Mouse (Mus musculus) ES-E14 (cell line): ENCODE data around the gene Gm42742. TPM values are rescaled to one million over a fixed set of nuclear protein-coding genes. Genes with fewer than 3 reads are reported as not detected.

Experiments used
- DNase-seq: peaks from one replicate; pipeline ENCODE4 v3.0.0-alpha.2; 2013; ENCODE audit warnings: low read depth, low spot score
- H3K27ac ChIP-seq: 2 replicates; pipeline ENCODE4 v1.5.1; 2012; ENCODE audit warnings: low read depth, mild to moderate bottlenecking, low read length, moderate library complexity, mixed read lengths; ENCODE audit not compliant: poor library complexity, insufficient read depth, severe bottlenecking
- H3K36me3 ChIP-seq: 2 replicates; pipeline ENCODE4 v1.6.1; 2012; ENCODE audit warnings: mild to moderate bottlenecking, low read length, moderate library complexity, mixed read lengths; ENCODE audit not compliant: control insufficient read depth, poor library complexity, insufficient read depth, severe bottlenecking
- H3K4me1 ChIP-seq, 2 experiments: fragments of 150-350 bp in 1 of 2; sonication (generic) in 1 of 2; 2 replicates each; pipeline ENCODE4 v1.6.1; 2012; ENCODE audit warnings: low read length in 2 of 2, mild to moderate bottlenecking in 1 of 2, mixed read lengths in 1 of 2; ENCODE audit not compliant: control insufficient read depth in 2 of 2, insufficient read depth in 2 of 2, poor library complexity in 1 of 2
- H3K4me3 ChIP-seq, 2 experiments: fragments of 150-350 bp in 1 of 2; sonication (generic) in 1 of 2; 2 replicates each; pipeline ENCODE4 v1.5.1; 2012; ENCODE audit warnings: low read length in 2 of 2, low read depth in 1 of 2, mild to moderate bottlenecking in 1 of 2, mixed read lengths in 1 of 2; ENCODE audit not compliant: insufficient read depth in 1 of 2, poor library complexity in 1 of 2, severe bottlenecking in 1 of 2
- H3K9ac ChIP-seq: 2 replicates; pipeline ENCODE4 v1.6.1; 2012; ENCODE audit warnings: low read depth, mild to moderate bottlenecking, low read length, mixed read lengths; ENCODE audit not compliant: poor library complexity, insufficient read depth, severe bottlenecking
- H3K9me3 ChIP-seq: fragments of 150-350 bp; sonication (generic); 2 replicates; pipeline ENCODE4 v1.6.1; 2012; ENCODE audit warnings: low read depth, mild to moderate bottlenecking, low read length; ENCODE audit not compliant: control insufficient read depth, insufficient read depth
- CHD2 ChIP-seq: IDR thresholded peaks from 2 replicates; pipeline ENCODE4 v1.6.1; 2014; ENCODE audit warnings: mild to moderate bottlenecking, low read depth, low read length, inconsistent platforms
- HCFC1 ChIP-seq: IDR thresholded peaks from 2 replicates; pipeline ENCODE4 v1.6.1; 2012; ENCODE audit warnings: low read length, inconsistent platforms, borderline replicate concordance; ENCODE audit not compliant: insufficient read depth
- MAFK ChIP-seq: IDR thresholded peaks from 2 replicates; pipeline ENCODE4 v1.6.1; 2014; ENCODE audit warnings: mild to moderate bottlenecking, low read depth, low read length, inconsistent platforms; ENCODE audit not compliant: insufficient read depth
- ZC3H11A ChIP-seq: IDR thresholded peaks from 2 replicates; pipeline ENCODE4 v1.6.1; 2012; ENCODE audit warnings: low read depth, mild to moderate bottlenecking, inconsistent platforms, low read length, borderline replicate concordance
- ZNF384 ChIP-seq: IDR thresholded peaks from 2 replicates; pipeline ENCODE4 v1.6.1; 2012; ENCODE audit warnings: low read depth, low read length, inconsistent platforms
- in situ Hi-C, 2 experiments: fragments of 600-800 bp; cut with MboI; formaldehyde crosslinking; loops; one replicate each; pipeline ENCODE4 v1.15.1; 2025; ENCODE audit warnings: low sequenced_read_pairs in 2 of 2, inconsistent platforms in 1 of 2; ENCODE audit not compliant: unreplicated experiment in 2 of 2
- total RNA-seq: library from RNA; depleted of rRNA; stranded (reverse); fragments of 300-350 nt; gene quantifications from 2 replicates; pipeline ENCODE4 v1.2.3, GENCODE M21; 2012

Gene Gm42742
- total RNA-seq, 1 experiment: 23.4 TPM

GRCm38 (mm10) chr7:127018416-127019305 lies 2.2 kb downstream of the Gm42742 start:
- Histone ChIP-seq H3K4me1 (peaks cover 4 to 16% of the 10 kb centered on the region in 2 experiments; a peak in 2 of 4 replicates), H3K4me3 (no peak overlapping the region), H3K9ac (no peak overlapping the region), H3K27ac (no peak overlapping the region), H3K9me3 (no peaks in the 10 kb centered on the region), H3K36me3 (peaks cover 25% of the 10 kb centered on the region)
- DNase-seq: no peak
- in situ Hi-C loops: no loop called here
- TF ChIP-seq MAFK (no peak), ZC3H11A (no peak), HCFC1 (no peak), CHD2 (no peak), ZNF384 (no peak)

GRCm38 (mm10) chr7:127017950-127018345 lies 2.9 kb downstream of the Gm42742 start:
- TF ChIP-seq CHD2: no peak
- TF ChIP-seq MAFK: no peak
- no peak for TF ChIP-seq HCFC1
- TF ChIP-seq ZC3H11A: no peak
- TF ChIP-seq ZNF384: no peak
- peaks cover 4 to 11% of the 10 kb centered on the region in 2 experiments; a peak in 3 of 4 replicates for H3K4me1 ChIP-seq
- in situ Hi-C loops: no loop called here
- H3K4me3 ChIP-seq: no peak overlapping the region
- H3K36me3 ChIP-seq: peaks cover 21% of the 10 kb centered on the region
- no peak for DNase-seq
- H3K9me3 ChIP-seq: no peaks in the 10 kb centered on the region
- H3K27ac ChIP-seq: no peak overlapping the region
- 0 out of 2 replicates have a peak overlapping the region, but pooled peaks have one; percentile 14 for H3K9ac ChIP-seq

GRCm38 (mm10) chr7:127016971-127017949 lies 3.6 kb downstream of the Gm42742 start, which contains the start of gene Pagr1a:
Pagr1a (minus strand) TSS chr7:127017352.
- in situ Hi-C loops: no loop called here
- peak within 1 kb of the TSS; percentile 95 for H3K9ac ChIP-seq

GRCm38 (mm10) chr7:127016486-127016938 lies 4.4 kb downstream of the Gm42742 start:
- in situ Hi-C loops: no loop called here
- Histone ChIP-seq H3K9me3 (no peaks in the 10 kb centered on the region), H3K4me1 (peaks cover 2 to 7% of the 10 kb centered on the region in 2 experiments; a peak in 3 of 4 replicates), H3K36me3 (peaks cover 12% of the 10 kb centered on the region), H3K27ac (peak overlapping the region; percentile 84), H3K4me3 (peak overlapping the region; percentile 73 to 91), H3K9ac (peak overlapping the region; percentile 95)
- DNase-seq: no peak
- no peak for TF ChIP-seq ZC3H11A
- no peak for TF ChIP-seq HCFC1
- no peak for TF ChIP-seq CHD2
- TF ChIP-seq ZNF384: no peak
- no peak for TF ChIP-seq MAFK

More at GRCm38 (mm10) chr7:127016971-127017949, 3.6 kb downstream of the Gm42742 start, which contains the start of gene Pagr1a:
- TF ChIP-seq MAFK (no peak; the same call in 1 of the 2 replicates), HCFC1 (peak; percentile 93), ZNF384 (peak; percentile 76)
- Histone ChIP-seq H3K36me3 (peaks cover 14% of the 10 kb centered on the region), H3K4me3 (peak within 1 kb of the TSS; percentile 73 to 91), H3K27ac (peak within 1 kb of the TSS; percentile 84), H3K9me3 (no peaks in the 10 kb centered on the region), H3K4me1 (peaks cover 4 to 9% of the 10 kb centered on the region in 2 experiments; a peak in 3 of 4 replicates)
- peak; percentile 100 for DNase-seq
